Mouse (Mus musculus) gastrocnemius, postnatal 14 days (tissue): ENCODE results near the gene Cers5. TPM values are rescaled to one million over a fixed set of nuclear protein-coding genes. Genes with fewer than 3 reads are reported as not detected.

Source experiments
- DNase-seq: peaks from one replicate; pipeline ENCODE4 v3.0.0; 2021; ENCODE audit warnings: mixed read lengths
- intact Hi-C: fragments of 180-260 bp; cut with DNase I; formaldehyde crosslinking; loops from one replicate; pipeline ENCODE4 v1.15.1; 2025; ENCODE audit warnings: low total_unique reads
- total RNA-seq, 2 experiments: library from RNA; stranded (reverse); gene quantifications; 2 replicates each; pipeline ENCODE4 v1.2.3; 2021

Gene Cers5
- total RNA-seq, 2 experiments from 2014 or later: 10.4 to 10.6 TPM

DNA sequence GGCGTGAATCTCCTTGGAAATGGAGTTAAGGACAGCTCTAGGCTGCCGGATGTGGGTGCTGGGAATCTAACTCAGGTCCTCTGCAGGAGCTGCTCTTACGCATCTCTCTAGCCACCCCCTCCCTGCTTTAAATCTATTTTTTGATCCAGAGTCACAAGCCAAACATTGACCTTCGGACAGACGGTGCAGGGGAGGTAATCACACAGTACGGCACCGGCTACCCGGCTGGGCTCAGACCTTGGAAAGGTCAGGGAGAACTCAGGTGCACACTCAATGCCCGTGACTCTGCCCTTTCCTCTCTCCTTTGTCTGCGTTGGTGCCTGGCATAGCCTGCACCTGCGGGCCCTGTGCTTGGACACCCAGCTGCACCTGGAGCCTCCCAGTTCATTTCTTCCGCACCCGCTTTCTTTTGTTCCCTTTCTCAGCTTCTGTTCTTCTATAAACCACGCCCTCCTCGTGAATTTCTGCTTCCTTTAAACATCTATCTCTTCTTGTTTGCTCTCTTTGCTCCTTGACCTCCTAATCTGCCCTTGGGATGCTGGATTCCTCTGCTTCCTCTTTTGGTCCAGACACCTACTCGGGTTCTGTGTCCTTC is 19.6 kb upstream of the Cers5 start:
- DNase-seq: no peak
- intact Hi-C loops: loop anchor here (5.0 kb wide), 1 partner anchor 105 kb away; no protein-coding TSS in a partner anchor

GRCm38 (mm10) chr15:99791003-99791402 is 18.3 kb upstream of the Cers5 start:
- DNase-seq: no peak
- intact Hi-C loops: loop anchor here (5.0 kb wide), 1 partner anchor 106 kb away; no protein-coding TSS in a partner anchor

DNA sequence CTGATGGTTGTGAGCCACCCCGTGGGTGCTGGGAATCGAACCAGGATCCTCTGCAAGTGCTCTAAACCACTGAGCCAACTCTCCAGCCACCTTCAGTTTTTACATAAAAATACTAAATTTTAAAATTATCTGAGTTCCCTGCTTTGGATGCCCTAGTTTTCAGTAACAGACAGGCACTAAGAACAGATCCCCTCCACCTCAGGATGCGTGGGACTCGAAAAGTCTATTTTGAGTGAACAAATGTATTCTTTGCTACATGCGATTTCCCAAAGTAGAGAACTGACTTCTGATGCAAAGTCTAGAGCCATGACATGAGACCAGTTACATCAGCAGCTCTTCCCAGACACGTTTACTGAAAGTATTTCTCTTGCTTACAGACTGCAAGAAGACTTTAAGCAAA is 17.8 kb upstream of the Cers5 start:
- DNase-seq: no peak
- intact Hi-C loops: loop anchor here (5.0 kb wide), 1 partner anchor 107 kb away; no protein-coding TSS in a partner anchor

DNA sequence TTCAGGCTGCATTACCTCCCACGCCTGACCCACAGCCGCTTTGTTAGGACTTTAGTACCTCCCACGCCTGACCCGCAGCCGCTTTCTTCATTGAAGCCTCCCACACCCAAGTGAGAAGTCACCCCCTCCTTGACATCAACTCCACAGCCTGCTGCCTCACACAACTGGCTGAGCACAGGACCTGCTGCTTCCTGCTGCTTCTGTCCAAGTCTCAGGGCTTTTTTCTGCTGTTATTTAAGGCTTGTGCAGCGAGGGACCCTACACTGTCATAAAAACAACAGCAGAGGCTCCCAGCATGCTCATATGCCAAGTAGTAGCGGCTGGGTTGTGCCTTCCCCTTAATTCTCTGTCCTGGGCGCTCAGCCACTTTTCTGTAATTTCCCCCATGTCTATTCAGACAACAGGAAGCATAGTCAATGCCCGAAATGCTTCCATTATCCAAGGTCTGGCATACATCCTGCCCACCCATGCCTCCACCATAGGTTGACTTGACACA is 15.0 kb upstream of the Cers5 start:
- intact Hi-C loops: no loop called here

GRCm38 (mm10) chr15:99778677-99779335 is 6.1 kb upstream of the Cers5 start:
- DNase-seq: no peak
- intact Hi-C loops: loop anchor here (5.0 to 10.0 kb wide), 3 partner anchors 52 to 184 kb away; partner anchors contain the start of genes Aqp5 and Cox14

More for the DNA sequence above, 15.0 kb upstream of the Cers5 start:
- peak; percentile 26 for DNase-seq

DNA sequence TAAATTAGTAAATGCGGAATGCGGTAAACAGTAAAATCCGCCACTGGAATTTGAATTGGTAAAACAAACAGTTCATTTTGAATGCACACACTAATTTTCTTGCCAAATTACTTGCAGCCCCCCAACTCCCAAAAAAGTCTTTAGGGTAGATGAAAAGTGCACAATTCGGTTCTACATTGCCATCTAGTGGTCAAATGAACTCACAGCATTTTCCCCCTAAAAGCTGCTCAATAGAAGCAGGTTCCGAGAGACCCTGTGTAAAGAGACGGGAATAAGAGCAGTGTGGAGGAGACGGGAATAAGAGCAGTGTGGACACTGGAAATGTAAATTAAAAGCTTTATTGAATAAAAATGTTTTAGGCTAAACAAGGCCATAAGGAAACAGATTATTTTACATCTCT is 5.5 kb upstream of the Cers5 start:
- no peak for DNase-seq
- intact Hi-C loops: loop anchor here (5.0 to 10.0 kb wide), 3 partner anchors 51 to 183 kb away; partner anchors contain the start of genes Aqp5 and Cox14

DNA sequence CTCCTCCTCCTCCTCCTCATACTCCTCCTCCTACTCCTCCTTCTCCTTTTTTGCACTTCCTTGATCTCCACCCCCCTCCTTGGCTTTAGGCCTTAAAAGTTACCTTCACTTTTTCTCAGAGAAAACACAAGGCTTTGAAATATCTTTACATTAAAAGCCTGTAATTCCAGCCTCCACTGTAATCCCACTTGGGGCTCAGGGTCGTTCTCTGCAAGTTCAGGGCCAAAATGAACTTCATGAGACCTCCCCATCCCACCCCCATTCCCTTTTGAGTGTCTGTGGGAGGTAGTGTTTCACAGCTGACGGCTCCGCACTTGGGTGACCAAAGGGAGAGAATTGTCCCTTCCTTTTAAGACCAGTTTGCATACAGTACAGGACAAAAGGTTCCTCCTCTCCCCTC is 240 bp upstream of the Cers5 start:
- no peak for DNase-seq
- intact Hi-C loops: loop anchor here (10.0 kb wide), 1 partner anchor 178 kb away; the partner anchor contains the start of gene Aqp5

GRCm38 (mm10) chr15:99772277-99772880 is 306 bp downstream of the Cers5 start:
- DNase-seq: peak; percentile 91
- intact Hi-C loops: loop anchor here (10.0 kb wide), 1 partner anchor 178 kb away; the partner anchor contains the start of gene Aqp5

DNA sequence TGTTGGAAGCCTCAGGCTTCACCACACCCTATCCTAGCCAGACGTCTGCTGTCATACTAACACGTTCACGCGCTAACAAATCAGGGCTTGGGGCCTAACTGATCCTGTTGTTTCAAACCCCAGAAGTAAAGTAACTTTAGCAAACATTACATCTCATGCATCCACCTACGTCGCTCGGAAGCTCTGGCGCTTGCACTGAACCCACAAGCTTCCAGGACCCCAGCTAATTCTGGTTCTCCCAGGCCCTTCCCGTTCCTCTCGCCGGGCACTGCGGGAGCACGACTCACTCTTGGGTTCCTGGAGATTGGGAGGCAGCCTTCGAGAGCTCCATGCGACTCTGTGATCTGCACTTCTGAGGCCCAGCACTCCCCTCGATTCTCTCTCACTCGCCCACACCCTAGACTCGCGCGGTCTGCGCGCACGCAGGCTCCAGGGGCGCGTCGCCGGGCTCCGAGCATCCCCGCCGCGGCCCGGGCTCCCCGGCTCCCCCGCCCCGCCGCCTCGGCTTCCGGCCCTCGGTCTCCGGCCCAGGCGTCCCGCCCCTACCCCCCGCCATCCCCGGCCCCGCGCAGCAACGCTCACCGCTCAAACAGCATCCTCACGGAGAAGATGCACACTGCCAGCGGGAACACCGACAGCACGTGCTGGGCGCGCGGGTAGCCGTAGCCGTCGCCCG is 946 bp downstream of the Cers5 start:
- intact Hi-C loops: loop anchor here (10.0 kb wide), 1 partner anchor 177 kb away; the partner anchor contains the start of gene Aqp5
- no peak for DNase-seq

DNA sequence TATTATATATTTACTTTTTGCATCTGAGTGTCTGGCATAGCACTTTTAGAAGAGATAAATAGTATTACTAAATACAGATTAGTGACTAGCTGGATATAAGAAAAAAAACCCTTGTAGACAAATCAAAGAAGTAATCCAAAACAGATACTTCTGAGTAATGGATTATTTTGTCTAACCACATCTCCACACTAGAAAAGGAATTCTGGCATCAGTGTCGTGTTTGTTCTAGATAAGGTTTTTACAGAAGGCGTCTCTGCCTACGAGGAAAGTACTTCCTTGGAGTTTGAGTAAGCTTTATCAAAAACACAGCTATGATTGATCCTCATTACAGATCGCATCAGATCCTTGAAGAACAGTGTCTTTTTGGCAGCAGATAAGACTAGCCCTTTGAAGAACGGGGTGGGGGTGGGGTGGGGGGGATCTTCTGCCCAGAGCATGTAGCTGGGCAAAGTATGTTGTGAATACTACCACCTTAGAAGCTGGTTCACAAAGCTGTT is 1.6 kb downstream of the Cers5 start:
- no peak for DNase-seq
- intact Hi-C loops: loop anchor here (10.0 kb wide), 1 partner anchor 176 kb away; the partner anchor contains the start of gene Aqp5

DNA sequence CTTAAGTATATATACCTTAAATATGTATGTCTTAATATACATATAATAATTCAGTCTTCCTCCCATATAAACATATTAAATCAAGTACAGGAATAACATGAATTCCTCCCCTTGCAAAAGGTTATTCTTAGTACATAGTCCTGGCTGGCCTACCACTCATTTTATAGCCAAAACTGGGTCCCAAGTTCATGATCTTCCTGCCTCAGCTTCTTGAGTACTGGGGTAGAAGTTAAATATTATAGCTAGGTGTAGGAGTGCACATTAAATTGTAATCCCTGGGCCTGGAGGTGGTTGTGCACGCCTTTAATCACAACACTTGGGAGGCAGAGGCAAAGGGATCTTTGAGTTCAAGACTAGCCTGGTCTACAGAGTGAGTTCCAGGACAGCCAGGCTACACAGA is 3.9 kb downstream of the Cers5 start:
- intact Hi-C loops: no loop called here
- DNase-seq: no peak

DNA sequence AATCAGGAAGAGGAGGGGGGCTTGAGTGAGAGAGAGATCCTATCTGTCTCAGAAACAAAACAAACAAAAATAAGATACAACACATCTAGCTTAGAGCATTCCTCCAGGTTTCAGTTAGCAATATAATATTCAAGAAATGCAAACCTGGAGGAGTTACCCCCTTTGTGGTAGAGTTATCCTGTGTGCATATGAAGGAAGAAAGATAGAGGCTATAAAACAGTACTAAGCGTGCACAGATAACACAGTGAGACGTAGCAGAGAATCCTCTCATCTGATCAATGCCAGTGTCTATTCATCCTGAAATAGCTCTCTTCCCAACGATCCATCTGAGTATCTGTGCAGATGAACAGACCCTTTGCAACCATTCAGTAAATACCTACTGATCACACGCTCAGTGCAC is 5.2 kb downstream of the Cers5 start:
- intact Hi-C loops: no loop called here

GRCm38 (mm10) chr15:99754204-99754603 is 18.5 kb downstream of the Cers5 start:
- DNase-seq: no peak
- intact Hi-C loops: no loop called here

More for the DNA sequence above, 5.2 kb downstream of the Cers5 start:
- DNase-seq: no peak

DNA sequence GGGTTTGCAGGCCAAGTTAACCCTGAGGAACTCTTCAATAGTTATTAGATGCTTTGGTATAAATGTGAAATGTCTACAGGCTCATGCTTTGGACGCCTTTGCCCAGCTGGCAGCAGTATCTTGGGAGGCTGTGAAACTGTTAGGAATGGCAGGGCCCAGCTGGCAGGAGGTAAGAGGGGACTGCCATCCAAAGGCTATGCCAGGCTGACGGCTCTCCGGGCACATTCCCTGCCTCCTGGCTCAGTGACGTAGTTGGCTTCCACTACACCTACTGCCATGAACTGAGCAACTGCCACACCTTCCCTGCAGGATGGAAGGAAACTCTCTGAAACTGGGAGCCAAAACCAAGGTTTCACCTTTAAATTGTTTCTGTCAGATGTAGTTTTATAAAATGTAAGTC is 32.5 kb downstream of the Cers5 start:
- DNase-seq: peak; percentile 26

DNA sequence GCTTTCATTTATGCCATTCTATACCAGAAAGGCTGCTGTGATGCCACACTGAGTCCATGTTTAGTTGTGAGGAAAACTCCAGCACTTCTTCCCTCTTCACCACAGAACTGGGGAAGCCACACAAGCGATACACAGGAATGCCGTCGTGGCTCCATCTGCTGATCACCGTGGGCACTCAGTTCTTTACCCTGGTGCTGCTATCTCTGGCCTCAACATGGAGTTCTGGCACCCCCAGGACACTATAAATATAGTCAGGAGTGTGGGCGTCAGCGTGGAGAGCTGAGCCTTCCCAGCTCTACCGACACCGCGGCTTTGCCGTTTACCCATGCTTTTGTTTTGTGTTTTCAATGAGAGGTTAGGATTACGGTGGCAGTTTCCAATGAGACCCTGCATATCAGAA is 36.0 kb downstream of the Cers5 start:
- no peak for DNase-seq
- intact Hi-C loops: no loop called here

More for the DNA sequence above, 32.5 kb downstream of the Cers5 start:
- intact Hi-C loops: no loop called here

- peak; percentile 100 for DNase-seq
- intact Hi-C loops: no loop called here
These were observed 37.1 kb downstream of the Cers5 start for GRCm38 (mm10) chr15:99735631-99736030.

DNA sequence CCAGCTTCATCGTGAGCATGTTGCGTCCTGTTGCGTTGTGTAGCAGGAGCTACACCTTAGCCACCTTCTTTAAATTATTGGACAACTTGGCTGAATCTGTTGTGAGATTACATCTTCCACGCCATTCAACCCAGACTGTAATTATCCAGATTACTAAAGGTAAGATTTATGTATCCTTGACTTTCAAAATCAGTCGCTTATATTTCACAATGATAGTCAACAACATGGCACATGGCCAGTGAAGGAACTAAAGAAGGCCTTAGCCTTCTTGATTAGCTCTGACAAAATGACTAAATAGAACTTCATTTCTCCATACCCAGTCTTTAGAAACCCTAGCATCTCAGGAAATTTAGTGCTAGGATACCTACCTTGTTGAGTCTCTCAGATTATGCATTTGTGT is 39.5 kb downstream of the Cers5 start:
- no peak for DNase-seq
- intact Hi-C loops: no loop called here

- intact Hi-C loops: no loop called here
These were observed 41.0 kb downstream of the Cers5 start for GRCm38 (mm10) chr15:99731678-99732077.

GRCm38 (mm10) chr15:99731167-99731566 is 41.5 kb downstream of the Cers5 start:
- DNase-seq: no peak
- intact Hi-C loops: no loop called here

More at GRCm38 (mm10) chr15:99731678-99732077, 41.0 kb downstream of the Cers5 start:
- no peak for DNase-seq
